Mouse (Mus musculus): ENCODE results near the gene Prkd2. TPM values are rescaled to one million over a fixed set of nuclear protein-coding genes. Genes with fewer than 3 reads are reported as not detected.

The Prkd2 gene
- 22.1 and 23.0 TPM in 2 replicates for polyA plus RNA-seq (2015; fragmentation: Nextera tagmentation; extraction: Ambion mirVana)

DNA sequence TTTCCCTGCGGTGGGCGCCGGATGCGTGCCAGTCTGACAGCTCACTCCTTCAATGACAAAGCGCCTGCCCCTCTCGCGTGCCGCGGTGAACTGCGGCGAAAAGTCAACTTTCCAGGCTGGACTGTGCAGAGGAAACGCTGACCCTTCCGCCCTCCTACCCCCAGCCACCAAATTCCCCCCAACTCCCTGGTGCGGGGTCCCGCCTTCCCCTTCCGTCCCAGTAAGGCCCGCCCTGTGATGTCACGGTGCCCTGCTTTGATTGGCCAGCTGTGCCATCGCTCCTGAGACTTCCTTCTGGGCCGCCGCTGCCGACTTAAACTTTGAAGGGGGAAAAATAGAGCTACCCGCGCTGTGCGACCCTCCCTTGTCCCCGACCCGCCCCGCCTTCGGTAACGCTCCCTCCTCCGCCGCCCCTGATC, at the start of gene Prkd2:
Prkd2 (plus strand) TSS at position 258 of the 419 bp plus-strand sequence.
- Histone ChIP-seq H3K9me3 (replicated peaks) (no peaks in the 10 kb centered on the region), H3K36me3 (peaks cover 42% of the 10 kb centered on the region), H3K9ac (peak within 1 kb of the TSS; percentile 79), H3K27me3 (no peaks in the 10 kb centered on the region), H3K4me3 (replicated peaks) (peak within 1 kb of the TSS; percentile 65), H3K4me2 (replicated peaks) (peak within 1 kb of the TSS; percentile 93), H3K27ac (replicated peaks) (peak within 1 kb of the TSS; percentile 94), H3K4me1 (peaks cover 33% of the 10 kb centered on the region)
- 1% methylated on average over 32 of the region's 32 CpGs for WGBS
- peak; percentile 87 for ATAC-seq (ENCODE audit: insufficient number of reproducible peaks, low FRiP score, low TSS enrichment, low read depth)

DNA sequence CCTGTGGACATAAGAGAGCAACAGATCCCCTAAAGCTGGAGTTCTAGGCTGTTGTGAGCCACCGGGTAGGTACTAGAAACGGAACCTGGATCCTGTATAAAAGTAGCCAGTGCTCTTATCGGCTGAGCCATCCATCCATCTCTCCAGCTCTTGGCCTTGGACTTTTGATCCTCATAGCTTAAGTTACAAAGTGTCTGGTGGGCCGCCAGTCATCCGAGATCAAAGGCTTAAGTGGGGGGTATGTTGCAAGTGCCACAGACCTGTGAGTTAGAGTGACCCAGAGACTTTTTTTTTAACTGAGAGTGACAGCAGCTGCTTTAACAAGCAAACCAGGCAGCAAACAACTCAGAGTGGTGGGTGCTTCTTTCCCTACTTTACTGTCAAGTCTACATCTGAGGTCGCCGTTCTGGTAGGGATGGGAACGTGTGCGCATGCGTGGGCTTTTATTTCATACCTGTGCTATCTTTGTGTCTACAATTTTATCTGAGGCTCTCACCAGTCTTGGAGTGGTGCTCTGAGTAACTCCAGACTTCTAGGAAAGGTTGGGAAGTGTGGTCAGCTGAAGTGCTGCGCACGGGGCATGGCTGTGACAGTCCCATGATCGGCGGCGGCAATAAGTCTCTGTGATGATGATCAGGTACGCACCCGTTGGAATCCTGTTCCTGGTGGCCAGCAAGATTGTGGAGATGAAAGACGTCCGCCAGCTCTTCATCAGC, 49.5 kb upstream of the Prkd2 start:
- no peak for ATAC-seq (ENCODE audit: insufficient number of reproducible peaks, low FRiP score, low TSS enrichment, low read depth)
- no peak overlapping the region for H3K9ac ChIP-seq
- H3K4me2 ChIP-seq (replicated peaks): no peak overlapping the region
- H3K27ac ChIP-seq (replicated peaks): no peak overlapping the region
- peaks cover 16% of the 10 kb centered on the region; the same call in 1 of the 2 replicates for H3K36me3 ChIP-seq
- H3K4me1 ChIP-seq: no peaks in the 10 kb centered on the region
- H3K4me3 ChIP-seq (replicated peaks): no peak overlapping the region
- no peaks in the 10 kb centered on the region for H3K27me3 ChIP-seq
- WGBS: 86% methylated on average over 19 of the region's 19 CpGs
- no peaks in the 10 kb centered on the region for H3K9me3 ChIP-seq (replicated peaks)

DNA sequence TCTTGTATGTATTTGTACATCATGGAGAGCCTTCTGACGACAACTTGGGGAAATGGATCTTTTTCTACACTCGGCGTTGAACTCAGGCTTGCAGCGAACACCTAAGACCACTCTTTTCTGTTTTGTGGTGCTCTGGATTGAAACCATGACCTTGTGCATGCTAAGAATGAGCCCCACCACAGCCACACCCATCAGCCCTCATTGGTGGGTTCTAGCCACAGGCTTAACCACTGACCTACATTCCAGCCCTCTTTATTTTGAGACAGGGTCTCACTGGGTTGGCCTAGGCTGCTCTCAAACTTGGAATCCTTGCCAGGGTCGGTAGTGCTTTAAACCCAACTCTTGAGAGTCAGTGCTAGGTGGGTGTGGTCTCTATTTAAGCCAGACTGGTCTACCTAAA, 47.8 kb upstream of the Prkd2 start:
- no peak overlapping the region for H3K9ac ChIP-seq
- no peaks in the 10 kb centered on the region for H3K27me3 ChIP-seq
- peaks cover 17% of the 10 kb centered on the region; the same call in 1 of the 2 replicates for H3K36me3 ChIP-seq
- H3K4me2 ChIP-seq (replicated peaks): no peak overlapping the region
- no peaks in the 10 kb centered on the region for H3K9me3 ChIP-seq (replicated peaks)
- H3K4me3 ChIP-seq (replicated peaks): no peak overlapping the region
- H3K27ac ChIP-seq (replicated peaks): no peak overlapping the region
- no peak for ATAC-seq (ENCODE audit: insufficient number of reproducible peaks, low FRiP score, low TSS enrichment, low read depth)
- 80% methylated on average over 5 of the region's 5 CpGs for WGBS
- H3K4me1 ChIP-seq: no peaks in the 10 kb centered on the region

DNA sequence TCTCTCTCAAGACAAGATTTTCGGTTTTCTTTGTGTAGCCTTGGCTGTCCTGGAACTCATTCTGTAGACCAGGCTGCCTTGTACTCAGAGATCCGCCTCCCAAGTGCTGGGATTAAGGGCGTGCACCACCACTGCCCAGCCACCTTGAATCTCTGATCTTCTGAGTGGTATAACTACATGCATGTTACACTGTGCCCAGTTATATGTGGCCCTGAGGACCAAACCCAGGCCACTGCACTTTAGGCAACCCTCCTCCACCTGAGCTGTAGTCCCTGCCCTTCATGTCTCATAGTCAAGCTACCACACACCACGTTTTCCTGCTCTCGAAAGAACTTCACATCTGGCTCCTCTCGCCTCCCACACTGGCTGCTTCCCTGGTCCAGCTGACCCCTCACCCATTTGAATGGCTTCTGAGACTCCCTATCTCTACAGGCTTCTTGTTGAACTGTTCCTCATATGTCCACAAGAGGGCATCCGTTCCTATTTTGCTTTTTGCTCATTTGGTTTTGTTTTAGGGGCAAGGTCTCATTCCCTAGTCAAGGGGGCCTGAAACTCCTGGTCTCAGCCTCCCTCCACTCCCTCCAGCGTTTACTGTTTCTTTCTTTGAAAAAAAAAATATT, 38.2 kb upstream of the Prkd2 start:
- H3K4me1 ChIP-seq: 0 out of 2 replicates have a peak, but pooled peaks cover under 1% of the 10 kb centered on the region
- H3K9me3 ChIP-seq (replicated peaks): no peaks in the 10 kb centered on the region
- no peak overlapping the region for H3K27ac ChIP-seq (replicated peaks)
- H3K4me3 ChIP-seq (replicated peaks): no peak overlapping the region
- H3K36me3 ChIP-seq: peaks cover 27% of the 10 kb centered on the region
- H3K4me2 ChIP-seq (replicated peaks): no peak overlapping the region
- H3K27me3 ChIP-seq: no peaks in the 10 kb centered on the region
- WGBS: 28% methylated on average over 8 of the region's 8 CpGs
- H3K9ac ChIP-seq: no peak overlapping the region
- no peak for ATAC-seq (ENCODE audit: insufficient number of reproducible peaks, low FRiP score, low TSS enrichment, low read depth)

DNA sequence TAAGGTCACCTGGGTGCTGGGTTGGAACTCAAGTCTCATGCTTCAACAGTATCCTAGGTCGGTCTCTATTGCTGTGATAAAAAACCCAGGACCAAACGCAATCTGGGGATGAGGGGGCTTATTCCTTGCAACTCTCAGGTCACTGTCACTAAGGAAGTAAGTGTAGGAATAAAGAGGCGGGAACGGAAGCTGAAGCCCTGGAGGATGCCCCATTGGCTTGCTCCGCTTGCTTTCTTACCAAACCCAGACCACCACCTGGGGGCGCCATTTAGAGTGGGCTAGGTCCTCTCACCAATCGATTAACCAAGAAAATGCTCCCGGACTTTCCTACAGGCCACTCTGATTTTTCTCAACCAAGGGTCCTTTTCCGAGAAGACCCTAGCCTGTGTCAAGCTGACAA, 34.8 kb upstream of the Prkd2 start:
- peaks cover 17% of the 10 kb centered on the region for H3K27me3 ChIP-seq
- H3K9me3 ChIP-seq (replicated peaks): no peaks in the 10 kb centered on the region
- ATAC-seq (ENCODE audit: insufficient number of reproducible peaks, low FRiP score, low TSS enrichment, low read depth): no peak
- H3K27ac ChIP-seq (replicated peaks): no peak overlapping the region
- peaks cover 22% of the 10 kb centered on the region for H3K4me1 ChIP-seq
- no peak overlapping the region for H3K4me2 ChIP-seq (replicated peaks)
- no peak overlapping the region for H3K4me3 ChIP-seq (replicated peaks)
- WGBS: 87% methylated on average over 9 of the region's 9 CpGs
- H3K9ac ChIP-seq: no peak overlapping the region
- peaks cover 29% of the 10 kb centered on the region for H3K36me3 ChIP-seq

DNA sequence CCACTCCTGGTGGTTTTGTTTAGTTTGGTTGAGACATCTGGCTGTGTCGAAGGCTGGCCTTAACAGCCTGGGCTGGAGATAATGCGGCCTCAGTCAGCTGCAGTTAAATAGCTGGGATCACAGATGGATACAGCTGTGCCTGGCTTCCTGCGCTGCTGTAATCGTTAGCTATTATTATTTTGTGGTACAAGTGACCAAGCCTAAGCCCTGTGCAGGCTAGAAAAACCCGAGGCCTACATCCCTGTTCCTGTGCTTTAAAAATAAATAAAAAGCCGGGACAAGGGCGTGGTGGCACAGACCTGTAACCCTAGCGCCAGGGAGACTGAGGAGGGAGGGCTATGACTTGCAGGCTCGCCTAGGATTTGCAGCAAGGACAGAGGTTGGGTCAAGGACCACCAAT, 34.1 kb upstream of the Prkd2 start:
- Histone ChIP-seq H3K27me3 (peaks cover 17% of the 10 kb centered on the region), H3K9me3 (replicated peaks) (no peaks in the 10 kb centered on the region), H3K4me3 (replicated peaks) (no peak overlapping the region), H3K27ac (replicated peaks) (no peak overlapping the region), H3K4me1 (peaks cover 22% of the 10 kb centered on the region), H3K4me2 (replicated peaks) (no peak overlapping the region), H3K9ac (no peak overlapping the region), H3K36me3 (peaks cover 36% of the 10 kb centered on the region)
- WGBS: 81% methylated on average over 9 of the region's 9 CpGs
- ATAC-seq (ENCODE audit: insufficient number of reproducible peaks, low FRiP score, low TSS enrichment, low read depth): no peak

DNA sequence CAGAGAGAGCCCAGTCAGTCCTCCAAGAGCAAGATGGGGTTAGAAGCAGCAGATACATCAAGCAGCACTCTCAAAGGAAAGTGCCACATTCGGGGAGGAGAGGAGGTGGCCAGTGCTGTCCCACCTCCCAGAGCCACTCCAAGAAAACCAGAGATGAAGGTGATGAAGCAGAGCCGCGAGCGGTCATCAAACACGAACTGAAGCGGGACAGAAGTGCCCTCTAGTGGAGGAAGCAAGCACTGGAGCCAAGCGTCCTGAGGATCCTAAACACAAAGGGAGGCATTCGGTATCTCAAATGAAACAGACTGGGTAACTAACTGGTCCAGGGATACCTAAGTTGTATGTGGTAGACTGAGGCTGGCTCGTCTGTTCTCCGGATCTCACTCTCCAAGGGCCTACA, 33.0 kb upstream of the Prkd2 start:
- H3K4me2 ChIP-seq (replicated peaks): no peak overlapping the region
- peaks cover 45% of the 10 kb centered on the region for H3K36me3 ChIP-seq
- no peak overlapping the region for H3K27ac ChIP-seq (replicated peaks)
- H3K4me1 ChIP-seq: peaks cover 22% of the 10 kb centered on the region
- no peaks in the 10 kb centered on the region for H3K9me3 ChIP-seq (replicated peaks)
- peak; percentile 16; the same call in 1 of the 2 replicates for ATAC-seq (ENCODE audit: insufficient number of reproducible peaks, low FRiP score, low TSS enrichment, low read depth)
- H3K9ac ChIP-seq: no peak overlapping the region
- H3K4me3 ChIP-seq (replicated peaks): no peak overlapping the region
- 33% methylated on average over 10 of the region's 10 CpGs for WGBS
- H3K27me3 ChIP-seq: peaks cover 17% of the 10 kb centered on the region

DNA sequence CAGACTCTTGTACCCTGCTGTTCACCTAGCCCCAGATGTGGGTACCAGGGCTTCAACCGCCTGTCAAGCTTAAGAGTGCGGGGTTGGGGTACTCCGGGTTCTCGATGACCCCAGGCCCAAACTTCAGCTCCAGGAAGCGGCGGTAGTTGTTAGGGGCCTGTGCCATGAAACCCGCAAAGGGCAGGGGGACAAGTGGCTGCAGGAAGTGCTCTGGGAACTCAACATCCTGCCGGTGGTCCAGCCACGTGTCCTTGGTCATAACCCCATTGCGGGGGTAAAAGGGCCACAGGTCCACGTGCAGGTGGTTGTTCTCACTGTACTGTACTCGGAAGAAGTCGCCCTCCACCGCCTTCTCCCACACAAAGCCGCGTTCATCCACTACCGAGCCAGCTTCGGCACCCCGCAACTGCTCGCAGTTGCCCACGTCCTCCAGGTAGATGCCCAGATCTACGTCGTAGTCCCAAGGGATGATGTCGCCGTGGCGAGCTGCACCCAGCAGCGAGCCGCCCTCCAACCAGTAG, 32.2 kb upstream of the Prkd2 start:
- WGBS: 49% methylated on average over 28 of the region's 28 CpGs
- Histone ChIP-seq H3K27ac (replicated peaks) (no peak overlapping the region), H3K36me3 (peaks cover 45% of the 10 kb centered on the region), H3K4me2 (replicated peaks) (peak overlapping the region; percentile 90), H3K9me3 (replicated peaks) (no peaks in the 10 kb centered on the region), H3K9ac (no peak overlapping the region), H3K27me3 (peaks cover 17% of the 10 kb centered on the region), H3K4me1 (peaks cover 29% of the 10 kb centered on the region), H3K4me3 (replicated peaks) (peak overlapping the region; percentile 46)
- no peak for ATAC-seq (ENCODE audit: insufficient number of reproducible peaks, low FRiP score, low TSS enrichment, low read depth)

DNA sequence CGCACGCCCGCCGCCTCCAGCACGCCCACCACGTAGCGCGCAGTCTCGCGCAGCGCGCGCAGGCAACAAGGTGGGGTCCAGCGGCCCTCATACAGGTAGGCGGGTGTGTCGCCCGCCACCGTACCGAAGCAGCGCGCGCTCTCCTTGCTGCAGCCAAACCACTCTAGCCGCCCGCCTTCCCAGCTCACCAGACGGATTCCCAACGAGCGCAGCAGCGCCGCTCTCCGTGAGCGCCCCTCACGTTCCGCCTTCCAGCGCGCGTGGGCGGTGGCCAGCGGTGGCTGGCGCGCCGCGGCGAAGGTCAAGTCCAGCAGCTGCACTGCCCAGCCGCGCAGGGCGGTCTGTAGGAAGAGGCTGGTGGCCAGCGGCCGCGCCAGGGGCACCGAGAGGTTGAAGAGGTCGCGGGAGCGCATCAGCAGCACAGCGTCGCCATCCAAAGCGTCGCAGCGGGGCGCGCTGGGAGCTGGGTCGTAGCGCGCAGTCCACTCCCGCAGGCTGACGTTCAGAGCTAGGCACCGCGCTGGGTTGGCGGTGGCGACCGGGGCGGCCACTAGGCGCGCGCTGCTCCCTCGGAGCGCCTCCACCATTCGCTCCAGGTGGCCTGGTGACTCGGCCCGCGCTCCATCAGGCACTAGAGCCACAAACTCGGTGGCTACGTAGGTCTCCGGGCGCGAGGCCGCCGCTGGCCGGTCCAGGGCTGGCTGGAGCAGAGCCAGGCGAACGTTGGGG, 31.6 kb upstream of the Prkd2 start:
- Histone ChIP-seq H3K27ac (replicated peaks) (no peak overlapping the region), H3K9me3 (replicated peaks) (no peaks in the 10 kb centered on the region), H3K27me3 (peaks cover 17% of the 10 kb centered on the region), H3K36me3 (peaks cover 45% of the 10 kb centered on the region), H3K4me1 (peaks cover 33% of the 10 kb centered on the region), H3K4me2 (replicated peaks) (peak overlapping the region; percentile 90), H3K9ac (peak overlapping the region; percentile 23), H3K4me3 (replicated peaks) (peak overlapping the region; percentile 46)
- 6% methylated on average over 90 of the region's 90 CpGs for WGBS
- peak; percentile 13 for ATAC-seq (ENCODE audit: insufficient number of reproducible peaks, low FRiP score, low TSS enrichment, low read depth)

DNA sequence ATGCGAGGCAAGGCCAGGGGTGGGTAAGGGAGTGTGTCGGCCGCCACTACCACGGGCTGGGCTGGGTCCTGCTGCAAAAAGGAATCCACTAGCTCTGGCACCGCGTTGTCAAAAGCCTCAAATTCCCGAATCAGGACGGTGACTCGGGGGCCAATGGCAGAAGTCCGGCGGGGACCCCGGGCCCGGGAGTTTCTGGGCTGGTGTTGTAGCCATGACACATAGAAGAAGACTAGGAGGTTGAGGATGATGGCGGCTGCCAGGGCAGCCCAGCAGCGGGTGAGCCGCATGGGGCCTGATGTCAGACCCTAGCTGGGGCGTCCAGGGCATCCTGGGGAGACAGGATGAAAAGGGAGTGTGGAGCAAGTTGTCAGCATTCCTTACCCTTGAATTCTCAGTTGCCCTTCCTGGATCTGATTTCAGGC, 31.0 kb upstream of the Prkd2 start:
- 0 out of 2 replicates have a peak, but pooled peaks have one; percentile 0 for ATAC-seq (ENCODE audit: insufficient number of reproducible peaks, low FRiP score, low TSS enrichment, low read depth)
- WGBS: 25% methylated on average over 17 of the region's 17 CpGs
- peaks cover 17% of the 10 kb centered on the region for H3K27me3 ChIP-seq
- peak overlapping the region; percentile 23; the same call in 1 of the 2 replicates for H3K9ac ChIP-seq
- H3K4me2 ChIP-seq (replicated peaks): peak overlapping the region; percentile 90
- H3K27ac ChIP-seq (replicated peaks): no peak overlapping the region
- H3K4me1 ChIP-seq: peaks cover 33% of the 10 kb centered on the region
- no peaks in the 10 kb centered on the region for H3K9me3 ChIP-seq (replicated peaks)
- H3K36me3 ChIP-seq: peaks cover 41% of the 10 kb centered on the region
- H3K4me3 ChIP-seq (replicated peaks): peak overlapping the region; percentile 46

DNA sequence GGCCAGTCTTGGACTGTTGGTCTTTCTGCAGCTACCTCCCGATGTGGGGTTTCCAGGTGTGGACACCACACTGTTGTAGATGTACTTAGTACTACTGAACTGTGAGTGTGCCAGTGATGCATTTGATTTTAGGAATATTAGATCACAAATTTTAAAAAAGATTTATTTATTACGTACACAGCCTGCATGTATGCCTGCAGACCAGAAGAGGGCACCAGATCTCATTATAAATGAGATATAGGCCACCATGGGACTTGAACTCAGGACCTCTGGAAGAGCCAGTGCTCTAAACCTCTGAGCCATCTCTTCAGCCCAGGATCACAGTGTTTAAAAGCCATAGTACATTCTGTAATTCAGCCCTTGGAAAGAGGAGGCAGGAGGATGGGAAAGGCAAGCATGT, 30.2 kb upstream of the Prkd2 start:
- Histone ChIP-seq H3K27me3 (peaks cover 17% of the 10 kb centered on the region), H3K36me3 (peaks cover 33% of the 10 kb centered on the region), H3K4me1 (peaks cover 39% of the 10 kb centered on the region), H3K4me3 (replicated peaks) (no peak overlapping the region), H3K27ac (replicated peaks) (no peak overlapping the region), H3K9ac (no peak overlapping the region), H3K9me3 (replicated peaks) (no peaks in the 10 kb centered on the region), H3K4me2 (replicated peaks) (no peak overlapping the region)
- 83% methylated on average over 2 of the region's 2 CpGs for WGBS
- ATAC-seq (ENCODE audit: insufficient number of reproducible peaks, low FRiP score, low TSS enrichment, low read depth): no peak
